Mouse (Mus musculus) embryonic fibroblast, embryonic 13.5 days (primary cell): ENCODE measurements around the gene Atp8b2. TPM values are rescaled to one million over a fixed set of nuclear protein-coding genes. Genes with fewer than 3 reads are reported as not detected.

ENCODE experiments used
- H3K27ac ChIP-seq: 2 replicates; pipeline ENCODE4 v1.5.1; 2012; ENCODE audit warnings: low read length, control low read depth, inconsistent platforms; ENCODE audit not compliant: insufficient read depth
- H3K4me1 ChIP-seq: 2 replicates; pipeline ENCODE4 v1.6.1; 2011; ENCODE audit warnings: low read length; ENCODE audit not compliant: control insufficient read depth, insufficient read depth
- H3K4me3 ChIP-seq: 2 replicates; pipeline ENCODE4 v1.5.1; 2011; ENCODE audit warnings: mild to moderate bottlenecking, control low read depth, low read length; ENCODE audit not compliant: insufficient read depth
- CTCF ChIP-seq: IDR thresholded peaks from 2 replicates; pipeline ENCODE4 v1.5.1; 2011; ENCODE audit warnings: mild to moderate bottlenecking, control low read depth, low read length, moderate library complexity, borderline replicate concordance; ENCODE audit not compliant: insufficient read depth
- POLR2A ChIP-seq: IDR thresholded peaks from 2 replicates; pipeline ENCODE4 v1.6.1; 2011; ENCODE audit warnings: low read depth, mild to moderate bottlenecking, control low read depth, low read length, moderate library complexity
- polyA plus RNA-seq: library from polyadenylated mRNA; stranded (reverse); fragments of >200 nt; gene quantifications from 2 replicates; pipeline ENCODE4 v1.2.4, GENCODE M21; 2011; ENCODE audit warnings: low read depth; ENCODE audit not compliant: missing spikeins, insufficient read length

Atp8b2 gene
- polyA plus RNA-seq, 1 experiment, result 109 TPM

DNA sequence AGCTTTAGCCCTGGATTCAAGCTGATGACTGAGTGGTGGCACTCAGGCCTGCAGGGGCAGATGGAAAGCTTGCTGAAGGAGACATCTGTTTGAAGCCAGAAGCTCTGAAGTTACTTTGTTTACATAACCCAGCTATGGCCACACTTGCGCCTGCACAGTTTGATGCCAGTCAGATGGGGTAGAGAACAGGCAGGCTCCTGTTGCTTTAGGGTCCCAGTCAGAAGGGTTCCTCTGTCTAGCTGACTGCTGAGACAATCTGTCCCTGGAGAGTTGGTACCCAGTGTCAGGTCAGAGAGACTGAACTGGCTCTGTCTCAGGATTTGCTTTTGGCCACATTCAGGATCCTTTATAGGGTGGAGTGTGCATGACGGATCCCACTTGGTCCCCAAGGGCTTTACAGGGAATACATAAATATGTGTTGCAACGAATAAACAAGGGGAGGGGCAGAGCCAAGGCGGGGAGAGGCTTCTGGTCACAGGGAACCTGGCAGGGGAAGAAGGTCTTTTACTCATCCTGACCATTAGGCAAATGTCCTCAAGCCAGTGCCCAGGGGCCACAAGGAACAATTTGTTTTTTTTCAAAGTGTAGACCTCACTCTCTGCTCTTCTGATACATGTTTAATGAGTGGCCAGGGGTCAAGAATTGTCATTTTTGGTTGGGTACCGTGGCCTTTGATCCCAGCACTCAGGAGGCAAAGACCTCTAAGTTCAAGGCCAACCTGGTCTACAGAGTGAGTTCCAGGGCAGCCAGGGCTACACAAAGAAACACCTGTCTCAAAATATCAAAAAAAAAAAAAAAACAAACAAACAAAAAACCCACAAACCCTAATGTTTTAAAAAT, 53.4 kb downstream of the Atp8b2 start:
- Histone ChIP-seq H3K4me1 (peaks cover 5% of the 10 kb centered on the region; the same call in 1 of the 2 replicates), H3K4me3 (no peak overlapping the region), H3K27ac (no peak overlapping the region)
- TF ChIP-seq POLR2A, result no peak

DNA sequence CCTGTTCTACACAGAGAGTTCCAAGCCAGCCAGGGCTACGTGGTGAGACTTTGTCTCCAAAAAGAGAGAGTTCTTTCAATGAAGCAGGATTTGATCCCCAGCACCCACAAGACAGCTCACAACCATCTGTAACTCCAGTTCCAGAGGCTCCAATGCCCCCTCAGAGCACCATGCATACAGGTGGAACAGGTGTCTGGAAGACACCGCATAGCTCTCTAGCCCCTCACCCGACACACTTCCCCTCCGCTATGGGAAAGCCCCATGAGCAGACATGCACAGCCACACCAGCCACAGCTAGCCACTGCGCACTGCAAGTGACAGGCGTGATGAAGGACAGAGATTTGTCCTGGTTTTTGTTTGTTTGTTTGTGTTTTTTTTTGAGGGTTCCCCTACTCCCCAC, 54.5 kb downstream of the Atp8b2 start:
- TF ChIP-seq CTCF (no peak), POLR2A (no peak)
- Histone ChIP-seq H3K4me3 (no peak overlapping the region), H3K4me1 (peaks cover 5% of the 10 kb centered on the region; the same call in 1 of the 2 replicates), H3K27ac (no peak overlapping the region)

DNA sequence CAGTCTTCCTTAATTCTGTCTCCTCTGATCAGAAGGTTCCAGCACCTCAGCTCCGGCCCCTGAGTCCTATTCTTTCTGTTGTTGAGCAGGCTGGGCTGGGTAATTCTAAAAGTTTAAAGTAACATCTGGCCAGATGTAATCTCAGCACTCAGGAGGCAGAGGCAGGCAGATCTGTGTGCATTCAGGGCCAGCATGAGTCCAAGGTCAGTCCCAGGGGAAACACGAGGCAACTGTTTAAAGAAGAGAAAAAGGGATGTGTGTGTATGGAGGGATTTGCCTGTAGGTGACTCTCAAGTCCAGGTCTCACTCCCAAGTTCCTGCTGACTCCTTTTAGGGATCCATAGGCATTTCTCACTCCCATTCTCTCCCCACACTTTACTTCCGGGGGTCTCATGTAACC, 55.5 kb downstream of the Atp8b2 start:
- Histone ChIP-seq H3K4me1 (peaks cover 5% of the 10 kb centered on the region; the same call in 1 of the 2 replicates), H3K27ac (no peak overlapping the region), H3K4me3 (no peak overlapping the region)
- TF ChIP-seq POLR2A, result no peak
- TF ChIP-seq CTCF, result no peak

DNA sequence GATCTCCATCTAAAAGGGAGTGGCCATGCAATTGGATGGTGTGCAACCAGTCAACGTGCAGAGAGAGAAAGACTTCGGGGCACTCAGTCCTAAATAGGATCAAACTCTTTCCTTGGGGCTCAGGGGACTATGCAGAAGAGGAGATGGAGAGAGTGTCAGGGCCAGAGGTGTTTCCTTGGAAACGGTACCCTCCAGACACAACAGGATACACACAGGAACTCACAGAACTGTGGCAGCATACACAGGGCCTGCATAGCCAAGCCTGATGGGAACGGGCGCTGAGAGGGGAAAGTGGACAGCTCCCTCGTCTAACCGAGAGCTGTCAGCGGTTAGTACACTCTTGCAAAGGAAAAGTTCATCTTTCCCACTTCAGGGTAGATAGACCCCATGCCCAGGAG, 63.8 kb downstream of the Atp8b2 start:
- peaks cover 25% of the 10 kb centered on the region for H3K4me1 ChIP-seq
- TF ChIP-seq CTCF, result no peak
- TF ChIP-seq POLR2A, result no peak
- no peak overlapping the region; the same call in 1 of the 2 replicates for H3K27ac ChIP-seq
- no peak overlapping the region for H3K4me3 ChIP-seq

DNA sequence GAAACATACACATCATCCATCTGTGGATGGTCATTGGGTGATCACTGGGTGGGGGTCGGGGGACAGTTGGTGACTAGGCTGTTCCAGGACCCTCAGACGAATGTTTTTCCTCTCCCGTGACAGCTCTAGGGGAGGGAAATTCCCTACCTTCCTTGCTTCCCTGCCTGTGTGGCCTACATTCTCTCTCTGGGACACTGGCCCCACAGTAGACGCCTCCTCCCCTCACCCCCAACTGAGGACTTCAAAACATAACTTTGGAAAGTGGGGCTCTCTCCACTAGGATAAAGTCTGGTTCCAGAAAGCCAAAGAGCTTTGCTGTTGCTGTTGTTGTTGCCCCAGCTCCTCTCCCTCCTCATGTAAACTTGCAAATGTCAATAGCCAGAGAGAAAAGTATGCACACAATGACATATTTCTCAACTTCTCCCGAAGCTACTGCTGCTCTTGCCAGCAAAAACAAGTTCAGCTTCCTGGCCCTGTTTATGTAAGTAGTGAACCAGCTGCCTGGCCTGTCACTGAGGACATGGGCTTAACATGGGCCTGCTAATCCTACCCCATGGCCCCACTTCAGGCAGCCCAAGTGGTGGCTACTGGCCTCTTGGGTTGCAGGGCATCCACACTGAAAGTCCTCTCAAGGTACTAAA, 64.3 kb downstream of the Atp8b2 start:
- peak overlapping the region; percentile 30 for H3K27ac ChIP-seq
- TF ChIP-seq CTCF, result no peak
- TF ChIP-seq POLR2A, result no peak
- no peak overlapping the region for H3K4me3 ChIP-seq
- peaks cover 25% of the 10 kb centered on the region for H3K4me1 ChIP-seq

DNA sequence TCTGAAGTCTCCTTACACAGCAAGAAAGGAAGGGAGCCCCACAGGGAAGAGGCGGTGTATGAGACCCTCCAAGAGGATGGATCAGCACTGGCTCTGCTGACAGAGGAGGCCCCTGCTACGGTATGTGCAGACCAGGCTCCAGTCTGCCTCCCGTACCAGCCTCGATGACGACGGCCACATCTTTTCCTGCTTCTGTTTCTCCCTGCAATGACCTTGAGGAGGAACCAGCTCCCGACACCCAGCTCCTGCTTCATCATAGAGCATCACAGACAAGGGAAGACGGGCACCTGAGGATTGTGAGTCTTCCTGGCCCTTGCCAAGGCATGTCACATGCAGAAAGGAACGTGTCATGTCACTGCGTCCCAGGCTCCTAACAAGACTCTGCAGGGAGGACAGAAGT, 65.3 kb downstream of the Atp8b2 start:
- no peak overlapping the region for H3K27ac ChIP-seq

DNA sequence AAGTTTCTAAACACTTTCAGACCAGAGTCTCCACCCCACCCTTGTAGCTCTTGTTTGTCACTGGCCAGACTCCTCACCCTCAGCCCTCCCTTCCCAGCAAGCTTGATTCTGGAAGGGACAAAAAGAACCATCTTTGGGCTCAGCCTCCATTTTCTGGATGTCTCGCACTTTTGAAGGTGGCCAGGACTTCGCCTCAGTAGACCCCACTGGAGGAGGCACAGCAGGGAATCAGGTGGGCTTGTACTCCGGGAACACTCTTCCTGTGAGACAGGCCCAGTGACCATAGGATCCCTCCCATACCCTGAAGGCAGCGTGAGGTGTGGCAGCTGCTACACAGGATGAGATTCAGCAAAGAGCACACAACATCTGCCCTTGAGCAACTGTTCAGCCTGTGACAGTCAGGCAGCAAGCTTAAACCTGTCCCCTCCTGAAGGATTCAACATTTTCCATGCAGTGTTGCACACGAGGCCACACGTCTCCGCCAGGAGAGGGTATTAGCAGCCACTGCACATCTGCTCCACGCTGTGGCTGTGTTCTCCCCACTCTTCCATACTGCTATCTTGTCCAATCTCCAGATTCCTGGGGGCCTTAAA, 66.0 kb downstream of the Atp8b2 start:
- Histone ChIP-seq H3K4me1 (peaks cover 25% of the 10 kb centered on the region), H3K27ac (peak overlapping the region; percentile 87), H3K4me3 (no peak overlapping the region)
- TF ChIP-seq CTCF (no peak), POLR2A (no peak)

More for the DNA sequence above, 65.3 kb downstream of the Atp8b2 start:
- TF ChIP-seq CTCF, result no peak
- no peak for TF ChIP-seq POLR2A
- H3K4me3 ChIP-seq, result no peak overlapping the region
- H3K4me1 ChIP-seq, result peaks cover 25% of the 10 kb centered on the region

DNA sequence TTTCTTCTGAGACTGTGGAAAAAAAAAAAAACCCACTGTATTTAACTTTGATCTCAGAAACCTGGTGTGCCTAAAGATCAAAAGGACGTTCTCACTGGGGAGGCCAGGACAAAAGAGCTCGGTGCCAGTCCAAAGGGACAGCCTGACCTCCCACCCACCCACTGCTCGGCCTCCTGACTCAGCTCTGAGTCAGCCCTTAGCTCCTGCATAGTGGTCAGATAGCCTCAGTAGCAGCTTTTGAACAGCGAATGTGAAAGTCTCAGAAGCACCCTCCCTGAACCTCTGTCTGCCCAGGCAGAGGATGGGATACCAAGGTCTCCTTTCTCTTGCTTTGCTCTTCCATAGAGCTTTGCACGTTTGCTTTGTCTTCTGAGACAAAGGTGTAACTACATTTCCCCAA, 66.7 kb downstream of the Atp8b2 start:
- TF ChIP-seq POLR2A, result peak; percentile 45; the same call in 1 of the 2 replicates
- TF ChIP-seq CTCF, result no peak
- no peak overlapping the region for H3K4me3 ChIP-seq
- H3K4me1 ChIP-seq, result peaks cover 25% of the 10 kb centered on the region
- peak overlapping the region; percentile 87 for H3K27ac ChIP-seq

DNA sequence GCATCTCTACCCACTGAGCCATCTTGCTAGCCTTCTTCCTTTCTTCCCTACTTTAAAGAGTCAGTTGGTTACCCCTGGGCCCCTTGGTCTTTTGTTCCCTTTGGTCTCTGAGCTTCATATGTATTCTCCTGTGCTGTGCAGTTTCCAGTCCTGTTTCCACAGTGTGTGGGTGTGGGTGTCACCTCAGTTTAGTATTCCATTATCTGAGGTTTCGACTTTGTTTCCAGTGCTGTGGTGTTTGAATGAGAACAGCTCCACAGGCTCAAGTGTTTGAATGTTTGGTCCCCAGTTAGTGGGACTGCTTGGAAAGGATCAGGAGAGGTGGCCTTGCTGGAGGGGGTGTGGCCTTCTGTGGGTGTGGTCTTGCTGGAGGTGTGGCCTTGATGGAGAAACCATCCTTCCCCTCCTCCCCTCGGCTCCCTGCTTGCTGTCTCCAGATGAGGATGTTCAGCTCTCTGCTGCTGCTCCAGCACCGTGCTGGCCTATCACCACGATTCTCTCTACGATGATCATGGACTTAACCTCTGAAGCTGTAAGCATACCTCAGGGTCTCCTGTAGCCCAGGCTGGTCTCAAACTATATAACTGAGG, 70.7 kb downstream of the Atp8b2 start:
- no peak overlapping the region for H3K4me3 ChIP-seq
- no peak overlapping the region for H3K27ac ChIP-seq
- TF ChIP-seq CTCF, result no peak
- peaks cover 19% of the 10 kb centered on the region for H3K4me1 ChIP-seq
